Mouse (Mus musculus) mesoderm, embryonic 11.5 days (tissue): ENCODE results near the gene Clmp.
"Not testable (repeated sequence)": the region's sequence is repeated elsewhere in the genome, so short reads cannot be mapped to it uniquely, and the experiment has no call there.

Experiments used
- DNase-seq: peaks from one replicate; pipeline ENCODE4 v3.0.0-alpha.2; 2012; ENCODE audit warnings: low read depth, low spot score

The Clmp gene

DNA sequence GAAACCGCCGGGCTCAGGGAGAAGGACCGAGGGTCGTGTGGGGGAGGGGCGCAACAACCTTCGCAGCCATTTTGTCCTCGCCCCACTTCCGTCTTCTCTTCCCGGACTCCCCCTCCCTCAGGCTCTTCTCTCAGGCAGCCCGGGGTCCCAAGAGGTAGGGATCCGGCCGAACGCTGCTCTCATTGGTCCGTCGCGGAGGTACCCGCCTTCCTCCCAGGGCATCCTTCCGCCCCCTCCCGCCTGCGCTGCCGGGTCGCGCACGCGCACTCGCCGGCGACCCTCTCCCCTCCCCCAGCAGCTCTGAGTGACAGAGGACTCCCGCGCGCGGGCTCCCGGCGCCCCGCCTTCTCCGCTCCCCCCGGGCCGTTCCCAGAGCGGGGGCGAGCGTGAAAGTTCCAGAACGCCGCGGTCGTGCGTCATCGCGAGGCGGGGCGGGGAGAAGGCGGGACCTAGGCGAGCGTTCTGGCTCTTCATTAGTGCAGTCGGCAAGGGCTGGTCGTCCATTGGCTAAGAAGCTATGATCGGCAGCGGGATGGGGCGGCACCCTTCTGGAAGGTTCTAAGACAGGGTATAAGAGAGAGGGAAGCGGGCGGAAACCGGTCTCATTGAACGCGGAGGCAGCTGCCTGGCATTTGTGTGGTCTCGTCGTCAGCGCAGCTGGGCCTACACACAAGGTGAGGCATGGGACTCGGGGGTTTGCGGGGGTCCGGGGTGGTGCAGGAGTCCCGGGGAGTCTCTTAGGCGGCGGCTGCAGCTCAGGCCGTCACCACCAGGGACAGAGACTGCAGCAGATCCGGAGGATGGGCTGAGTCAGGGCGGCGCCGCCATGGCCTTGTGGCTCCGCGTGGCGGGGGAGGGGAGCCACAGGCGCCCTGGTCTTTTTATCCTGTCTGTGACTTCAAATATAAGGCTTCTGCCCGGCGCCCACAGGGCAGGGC lies 115.2 kb downstream of the Clmp start, which contains the start of gene Hspa8:
Gene Hspa8, plus strand, starts transcription at position 310 of the 938 bp plus-strand sequence.
- peak; percentile 100 for DNase-seq

DNA sequence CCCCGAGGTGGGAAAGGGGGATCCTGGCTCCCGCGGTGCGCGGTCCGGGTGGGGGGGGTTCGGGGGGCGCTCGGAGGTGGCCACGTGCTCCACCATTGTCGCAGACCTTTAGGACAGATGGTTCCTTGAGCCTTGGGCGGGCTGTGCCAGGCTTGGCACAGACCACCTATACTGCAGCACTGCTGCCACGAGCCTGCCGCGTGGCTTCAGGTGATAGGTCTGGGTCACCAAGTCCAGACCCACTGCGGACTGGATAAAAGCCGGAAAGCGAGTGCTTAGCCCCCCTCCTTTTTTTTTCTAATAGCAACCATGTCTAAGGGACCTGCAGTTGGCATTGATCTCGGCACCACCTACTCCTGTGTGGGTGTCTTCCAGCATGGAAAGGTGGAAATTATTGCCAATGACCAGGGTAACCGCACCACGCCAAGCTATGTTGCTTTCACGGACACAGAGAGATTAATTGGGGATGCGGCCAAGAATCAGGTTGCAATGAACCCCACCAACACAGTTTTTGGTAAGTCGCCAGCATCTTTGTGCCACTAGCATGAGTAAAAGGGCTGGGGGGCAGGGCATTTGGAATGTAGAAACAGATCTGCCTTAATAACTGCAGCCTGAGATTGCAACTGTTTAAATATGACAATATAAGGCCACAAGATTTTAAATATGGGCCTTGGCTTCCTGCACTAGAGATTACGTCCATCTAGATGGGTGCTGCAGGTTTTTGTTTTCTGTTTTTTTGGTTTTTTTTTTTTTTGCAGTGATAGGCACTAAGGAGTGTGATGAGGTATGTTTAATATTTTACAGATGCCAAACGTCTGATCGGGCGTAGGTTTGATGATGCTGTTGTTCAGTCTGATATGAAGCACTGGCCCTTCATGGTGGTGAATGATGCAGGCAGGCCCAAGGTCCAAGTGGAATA lies 116.1 kb downstream of the Clmp start:
- peak; percentile 62 for DNase-seq

GRCm38 (mm10) chr9:40802533-40802875 lies 116.7 kb downstream of the Clmp start:
- DNase-seq = not testable (repeated sequence)

DNA sequence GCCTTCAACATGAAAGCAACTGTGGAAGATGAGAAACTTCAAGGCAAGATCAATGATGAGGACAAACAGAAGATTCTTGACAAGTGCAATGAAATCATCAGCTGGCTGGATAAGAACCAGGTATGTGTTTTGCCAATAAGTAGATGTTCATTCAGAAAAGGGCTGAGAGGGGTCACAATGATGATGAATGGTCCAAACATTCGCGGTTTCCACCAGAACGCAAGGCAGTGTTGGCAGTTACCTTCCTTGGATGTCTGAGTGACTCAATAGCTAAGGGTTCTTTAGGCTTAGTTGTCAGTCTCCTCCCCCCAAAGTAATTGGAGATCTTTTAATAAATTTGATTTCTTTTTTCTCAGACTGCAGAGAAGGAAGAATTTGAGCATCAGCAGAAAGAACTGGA lies 118.8 kb downstream of the Clmp start:
- DNase-seq = not testable (repeated sequence)

- DNase-seq = peak; percentile 76
Observed at GRCm38 (mm10) chr9:40805263-40805662, 119.5 kb downstream of the Clmp start.

GRCm38 (mm10) chr9:40806440-40807288 lies 120.9 kb downstream of the Clmp start:
- DNase-seq = no peak

DNA sequence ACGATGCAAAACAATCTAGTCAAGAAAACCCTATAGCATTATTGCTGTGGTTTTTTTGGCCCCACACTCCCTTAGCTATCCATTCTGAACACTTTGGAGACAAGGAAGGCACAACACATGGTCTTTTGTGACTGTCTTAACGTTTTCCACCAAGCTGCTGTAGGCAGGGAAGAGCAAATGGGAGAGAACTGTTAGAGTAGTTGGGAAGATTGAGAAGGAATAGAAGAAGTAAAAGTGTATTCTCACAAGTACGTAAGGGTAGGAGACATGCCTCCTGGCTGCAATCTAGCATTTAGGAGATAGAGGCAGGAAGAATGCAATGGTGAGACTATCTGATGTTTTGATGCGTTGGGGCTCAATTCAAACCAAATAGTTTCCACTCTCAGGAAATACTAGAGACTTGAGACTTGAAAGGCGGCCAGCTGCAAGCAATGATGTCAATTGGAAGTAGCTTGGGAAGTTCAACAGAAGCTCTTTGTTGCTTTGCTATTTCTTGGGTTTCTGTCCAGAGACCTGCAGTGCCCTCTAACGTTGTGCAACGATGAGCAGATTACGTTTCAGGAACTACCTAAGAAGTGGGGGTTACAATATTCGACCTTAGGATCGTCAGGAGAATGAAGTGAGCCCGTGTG lies 121.6 kb downstream of the Clmp start:
- DNase-seq = no peak

DNA sequence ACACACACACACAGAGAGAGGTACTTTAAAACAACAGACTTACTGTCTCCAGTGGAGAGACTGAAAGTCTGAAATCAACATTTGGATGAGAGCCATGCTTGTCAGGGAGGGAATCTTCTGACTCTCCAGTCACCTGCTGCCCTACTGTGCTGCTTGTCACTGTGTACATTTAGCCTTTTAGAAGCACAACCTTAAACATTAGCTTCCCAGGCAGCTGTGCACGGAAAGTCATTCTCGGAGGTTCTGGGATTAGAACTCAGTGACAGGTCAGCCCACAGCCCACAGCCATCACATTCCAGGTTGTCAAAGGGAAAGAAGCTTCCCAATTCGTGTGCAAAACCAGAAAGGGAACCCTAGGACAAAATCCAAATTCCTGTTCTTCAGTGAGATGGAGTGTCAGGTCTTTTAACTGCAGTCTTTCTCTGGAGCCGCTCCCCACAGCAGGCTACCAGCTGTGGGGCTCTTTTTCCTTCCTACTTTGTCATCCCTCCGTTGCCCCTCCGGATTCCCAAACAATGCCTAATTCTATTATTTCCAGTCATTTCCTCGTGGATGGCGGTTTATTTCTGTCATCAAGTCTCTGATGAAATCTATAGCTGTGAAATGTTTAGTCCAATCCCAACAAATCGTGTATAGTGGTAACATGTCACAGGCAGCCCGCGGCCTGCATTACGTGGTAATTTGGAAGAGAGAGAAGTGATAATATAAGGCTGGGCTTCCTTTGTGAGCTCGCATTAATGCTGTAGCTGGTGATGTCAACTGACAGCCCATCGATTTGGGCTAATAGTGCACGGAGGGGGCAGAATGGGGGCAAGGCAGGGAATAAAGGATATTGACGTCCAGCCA lies 122.5 kb downstream of the Clmp start:
- no peak for DNase-seq

DNA sequence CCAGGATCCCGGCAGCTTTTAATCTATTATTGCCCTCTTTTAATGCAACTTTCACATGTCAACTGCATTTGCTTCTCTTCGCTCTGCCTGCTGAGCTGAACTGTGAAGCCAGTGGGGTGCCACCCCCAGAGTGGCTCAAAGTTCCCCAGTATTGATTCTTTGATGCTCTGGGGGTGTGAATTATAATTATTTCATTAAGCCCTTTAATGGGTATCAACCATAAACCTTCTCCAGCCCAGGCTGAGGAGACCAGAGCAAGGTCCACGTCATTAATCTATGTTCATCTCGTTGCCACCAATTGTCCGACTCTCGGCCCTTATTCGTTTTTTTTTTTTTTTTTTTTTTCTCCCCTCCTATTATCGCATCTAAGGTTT lies 123.1 kb downstream of the Clmp start:
- DNase-seq = no peak

GRCm38 (mm10) chr9:40811860-40812259 lies 126.1 kb downstream of the Clmp start:
- no peak for DNase-seq

DNA sequence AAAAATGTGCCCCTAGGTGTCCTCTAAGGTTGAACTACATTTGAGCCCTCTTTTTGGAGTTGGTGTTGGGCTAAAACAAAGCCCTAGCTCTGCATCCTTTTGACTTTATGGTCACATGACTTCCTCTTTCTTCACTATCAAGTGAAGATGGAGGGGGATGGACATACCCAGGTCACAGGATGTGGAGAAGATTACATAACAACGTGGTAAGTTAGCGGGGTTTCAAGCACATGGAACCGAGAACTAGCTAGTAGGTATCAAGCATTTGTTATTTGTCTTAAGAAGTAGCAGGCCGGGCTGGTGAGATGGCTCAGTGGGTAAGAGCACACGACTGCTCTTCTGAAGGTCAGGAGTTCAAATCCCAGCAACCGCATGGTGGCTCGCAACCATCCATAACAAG lies 128.3 kb downstream of the Clmp start:
- no peak for DNase-seq

GRCm38 (mm10) chr9:40817325-40818028 lies 131.7 kb downstream of the Clmp start:
- DNase-seq = no peak

GRCm38 (mm10) chr9:40825601-40826000 lies 139.8 kb downstream of the Clmp start:
- no peak for DNase-seq

GRCm38 (mm10) chr9:40827366-40827765 lies 141.6 kb downstream of the Clmp start:
- DNase-seq = no peak

DNA sequence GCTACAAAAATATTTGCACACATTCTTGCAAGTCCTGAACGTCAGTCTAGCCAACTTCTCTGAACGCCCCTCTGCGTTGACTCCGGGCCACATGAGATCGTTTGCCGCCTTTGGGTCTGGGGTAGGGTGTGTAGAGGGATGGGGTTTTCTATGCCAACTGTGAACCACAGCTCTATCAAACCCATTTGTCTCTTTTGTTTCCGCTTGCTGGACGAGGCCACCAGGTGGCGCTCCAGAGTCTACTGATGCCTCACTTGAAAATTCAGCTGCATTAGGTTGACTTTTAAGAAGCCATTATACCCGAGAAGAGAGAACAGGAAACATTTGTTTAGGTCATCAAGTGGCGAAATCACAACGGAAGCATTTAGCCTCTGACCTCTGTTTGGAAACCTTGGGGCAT lies 148.8 kb downstream of the Clmp start:
- peak; percentile 87 for DNase-seq
